Mouse (Mus musculus): ENCODE results near the gene Emid1.
A peak's percentile ranks its signal among the peaks of the same experiment; 100 is the strongest.
"Not testable (repeated sequence)": the region's sequence is repeated elsewhere in the genome, so short reads cannot be mapped to it uniquely, and the experiment has no call there.

Emid1 gene

DNA sequence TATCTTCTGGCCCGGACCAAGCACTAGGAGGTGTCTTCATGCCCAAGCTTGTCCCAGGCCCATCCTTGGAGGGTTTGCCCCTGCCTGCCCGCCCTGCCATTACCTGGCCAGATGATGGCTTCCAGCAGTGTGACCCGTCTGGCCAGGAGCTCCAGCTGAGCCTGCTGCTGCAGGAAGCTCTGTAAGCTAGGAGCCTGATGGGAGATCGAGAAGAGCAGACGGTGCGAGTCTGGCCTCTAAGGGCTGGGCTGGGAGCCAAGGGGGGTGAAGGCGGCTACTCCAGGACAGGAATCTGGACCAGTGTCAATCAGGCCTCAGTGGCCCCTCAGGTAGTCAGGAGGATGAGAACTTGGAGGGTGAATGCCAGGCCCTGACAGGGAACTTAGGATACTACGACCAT lies 42.6 kb downstream of the Emid1 start:
- DNase-seq (ENCODE audit: low spot score in 2 of 2) = peak in 1 of 2 experiments; percentile 37

DNA sequence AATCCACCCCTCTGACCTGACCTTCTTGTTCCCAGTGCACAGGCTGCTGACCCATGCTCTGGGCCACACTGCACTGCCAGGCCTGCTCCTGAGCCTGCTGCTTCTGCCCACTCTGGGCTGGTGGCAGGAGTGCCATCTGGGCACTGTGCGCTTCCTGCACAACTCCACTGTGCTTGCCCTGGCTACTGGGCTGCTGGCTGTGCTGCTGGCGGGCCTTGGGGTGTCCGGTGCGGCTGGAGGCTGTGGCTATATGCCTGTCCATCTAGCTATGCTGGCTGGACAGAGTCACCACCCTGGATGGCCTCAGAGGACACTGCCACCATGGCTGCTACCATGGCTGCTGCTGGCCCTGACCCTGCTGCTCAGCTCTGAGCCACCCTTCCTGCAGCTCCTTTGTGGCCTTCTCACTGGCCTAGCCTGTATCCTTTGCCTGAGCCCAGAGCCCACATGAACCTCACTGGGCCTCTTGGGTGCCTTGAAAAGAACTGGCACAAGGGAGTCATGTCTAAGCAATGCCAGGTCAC lies 48.0 kb downstream of the Emid1 start:
- no peak for DNase-seq (ENCODE audit: low spot score in 2 of 2)

DNA sequence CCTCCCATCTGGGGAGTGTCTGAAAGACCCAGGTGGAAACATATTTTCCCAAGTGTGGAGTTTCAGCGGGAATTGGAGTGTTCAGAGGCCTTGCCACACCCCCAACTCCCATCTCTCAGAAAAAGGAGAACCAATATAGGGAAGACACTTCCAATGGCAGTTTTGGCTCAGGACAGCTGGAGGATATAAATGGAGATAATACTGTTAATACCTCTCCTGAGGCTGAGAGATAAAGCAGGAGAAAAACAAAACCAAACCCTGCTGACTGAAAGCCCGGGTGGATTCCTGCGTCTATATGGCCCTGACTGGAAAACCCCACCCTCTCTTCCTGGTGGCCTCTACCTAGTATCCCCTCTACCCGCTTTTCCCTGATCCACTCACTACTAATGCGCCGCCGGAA lies 49.7 kb downstream of the Emid1 start:
- no peak for DNase-seq (ENCODE audit: low spot score in 2 of 2)

DNA sequence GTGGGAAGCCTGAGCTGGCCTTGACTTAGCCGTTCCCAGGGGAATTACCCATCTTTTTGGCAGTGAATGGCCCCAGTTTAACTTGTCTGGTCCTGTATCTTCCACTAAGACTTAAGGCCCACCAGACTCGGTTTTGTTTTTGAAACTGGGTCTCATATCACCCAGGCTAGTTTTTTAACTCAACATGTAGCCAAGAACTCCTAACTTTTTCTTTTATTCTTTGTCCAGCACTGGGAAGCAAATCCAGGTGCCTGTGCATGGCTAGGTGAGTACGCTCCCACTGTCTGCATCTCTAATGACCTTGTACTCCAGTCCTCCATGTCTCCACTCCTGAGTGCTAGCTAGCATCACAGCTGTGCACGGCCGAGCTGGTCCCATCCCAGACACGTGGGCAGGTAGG lies 50.4 kb downstream of the Emid1 start:
- no peak for DNase-seq (ENCODE audit: low spot score in 2 of 2)

DNA sequence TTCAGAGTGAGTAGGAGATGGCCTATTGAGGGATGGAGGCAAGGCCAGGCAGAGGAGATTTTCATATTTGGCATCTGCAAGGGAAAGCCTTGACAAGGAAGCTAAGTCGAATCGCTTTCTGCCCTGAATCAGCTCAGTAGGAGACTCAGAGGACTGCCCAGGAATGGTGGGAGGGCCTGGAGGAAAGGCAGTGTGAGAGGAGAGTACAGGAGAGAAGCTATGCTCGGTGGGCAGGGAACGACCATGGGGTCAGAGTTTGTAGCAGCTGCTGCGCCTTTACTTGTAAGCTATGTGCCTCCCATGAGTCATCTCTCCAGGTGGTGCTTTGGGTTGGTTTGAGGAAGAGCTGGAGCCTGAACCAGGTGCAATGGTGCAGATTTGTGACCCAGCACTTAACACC lies 51.3 kb downstream of the Emid1 start:
- DNase-seq (ENCODE audit: low spot score in 2 of 2) = no peak

DNA sequence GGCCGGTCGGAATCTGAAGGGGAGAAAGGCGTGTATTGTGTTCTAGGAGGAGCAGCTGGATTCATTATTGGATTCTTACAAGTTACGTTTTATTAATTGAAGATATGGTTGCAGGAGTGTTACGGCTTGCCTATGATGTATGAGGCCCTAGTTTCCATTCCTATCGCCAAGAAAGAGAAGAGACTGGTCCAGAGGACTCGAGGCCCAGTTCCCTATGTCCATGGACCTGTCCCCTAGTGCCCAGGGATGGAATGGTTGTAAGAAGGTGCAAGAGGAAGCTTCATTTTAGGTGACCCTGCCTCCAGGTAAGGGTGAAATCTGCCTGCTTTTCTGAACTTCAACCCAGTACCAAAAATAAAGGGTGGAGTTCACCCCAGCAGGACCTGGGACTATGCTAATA lies 51.8 kb downstream of the Emid1 start:
- no peak for DNase-seq (ENCODE audit: low spot score in 2 of 2)

DNA sequence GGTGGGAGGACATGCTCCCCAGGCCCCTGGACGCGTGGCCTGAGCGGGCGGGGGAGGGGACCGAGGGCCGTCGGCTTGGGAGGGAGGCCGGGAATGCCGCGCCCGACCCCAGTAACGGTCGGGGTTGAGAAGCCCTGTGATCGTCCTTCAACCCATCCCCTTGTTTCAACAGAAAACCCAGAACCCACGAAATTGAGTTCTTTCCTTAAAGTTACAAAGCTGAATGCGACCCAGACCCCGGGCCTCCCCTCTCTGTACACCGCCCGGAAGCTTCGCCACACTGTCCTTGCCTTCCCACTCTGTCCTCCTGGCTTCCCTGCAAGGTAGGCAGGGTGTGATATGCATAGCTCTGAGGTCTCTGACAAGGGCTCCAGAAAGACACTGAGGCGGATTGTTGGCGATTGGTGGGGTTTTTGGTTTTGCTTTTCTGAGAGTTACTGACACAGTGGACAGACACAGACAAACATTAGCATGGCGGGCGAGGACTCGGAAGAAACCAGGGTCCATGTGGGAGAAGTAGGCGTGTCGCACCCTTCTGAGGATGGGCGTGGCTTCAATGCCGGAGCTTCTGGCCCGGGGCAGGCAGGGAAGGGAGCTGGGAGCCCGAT lies 52.4 kb downstream of the Emid1 start:
- DNase-seq (ENCODE audit: low spot score in 2 of 2) = peak; percentile 67 to 79

DNA sequence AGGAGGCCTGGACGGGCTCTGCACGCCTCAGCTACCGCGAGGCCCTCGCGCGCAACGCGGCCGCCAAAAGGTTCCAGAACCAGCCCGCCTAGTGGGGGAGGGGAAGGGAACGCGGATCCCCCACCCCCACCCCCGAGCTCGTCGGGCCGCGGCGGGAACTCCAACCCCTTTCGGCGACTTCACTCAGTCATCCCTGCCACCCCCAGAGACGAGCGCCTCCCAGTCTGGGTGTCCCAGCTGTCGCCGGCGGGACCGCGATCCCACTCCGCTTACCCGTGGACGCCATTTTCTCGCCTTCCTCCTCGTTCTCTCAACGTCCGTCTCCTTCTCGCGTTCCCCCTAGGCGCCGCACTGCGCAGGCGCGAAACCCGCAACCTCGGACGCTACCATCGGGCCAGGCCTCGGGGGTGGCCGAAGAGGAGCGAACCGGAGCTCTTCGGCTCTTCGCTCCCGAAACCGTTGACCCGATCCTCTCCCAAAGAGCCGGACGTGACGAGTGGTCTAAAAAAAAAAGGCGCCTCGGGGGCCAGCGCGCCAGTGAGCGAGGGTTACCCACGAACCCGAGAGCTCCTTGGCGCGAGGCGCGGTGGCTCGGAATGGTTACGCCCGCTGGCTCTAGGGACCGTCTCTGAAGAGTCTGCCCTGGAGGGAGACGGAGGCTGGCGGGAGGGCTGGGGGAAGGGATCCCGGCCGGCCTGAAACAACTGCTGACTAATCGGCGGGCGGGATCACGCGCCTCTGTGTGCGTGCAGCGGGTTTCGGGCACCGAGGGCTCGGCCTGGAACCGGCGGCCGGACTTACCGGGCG lies 53.1 kb downstream of the Emid1 start, which contains the start of the genes Rhbdd3 and Ewsr1:
Gene Rhbdd3 (plus strand): TSS at position 191 of the 807 bp plus-strand sequence.
Gene Ewsr1 (minus strand): TSS at position 531 of the 807 bp plus-strand sequence.
- DNase-seq (ENCODE audit: low spot score in 2 of 2) = peak; percentile 96 to 99

DNA sequence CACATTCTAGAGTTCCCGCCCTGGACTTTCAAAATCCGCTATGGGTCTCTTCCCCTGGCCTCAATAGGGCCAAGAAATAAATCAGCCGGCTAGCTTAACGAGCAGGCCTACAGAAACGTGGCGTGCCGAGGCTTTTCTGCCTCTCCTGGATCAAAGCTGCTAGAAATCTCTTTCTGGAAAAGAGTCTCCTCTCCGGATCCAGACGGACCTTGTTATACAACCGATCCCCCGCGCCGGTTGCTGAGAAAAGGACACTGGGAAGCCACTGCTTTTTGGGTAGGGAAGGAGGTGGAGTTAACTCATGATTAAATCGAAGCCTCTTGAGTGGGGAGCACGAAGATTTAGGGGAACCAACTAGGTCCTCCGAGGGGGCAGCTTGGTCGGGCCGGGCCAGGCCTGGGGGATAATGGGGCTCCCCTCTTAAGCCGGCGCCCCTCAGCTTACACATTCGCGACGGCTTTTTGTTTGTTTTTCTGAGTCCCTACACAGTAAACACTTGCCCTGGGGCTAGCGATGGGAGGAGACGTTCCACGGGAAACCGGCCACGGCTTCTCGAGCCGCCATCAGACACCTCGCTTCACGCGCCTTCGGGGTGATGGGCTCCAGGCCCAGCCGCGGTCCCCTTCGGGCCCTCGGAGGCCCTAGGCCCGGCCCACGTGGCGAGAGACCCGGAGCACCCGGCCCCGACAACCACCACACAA lies 53.9 kb downstream of the Emid1 start:
- DNase-seq (ENCODE audit: low spot score in 2 of 2) = peak; percentile 20 to 33

DNA sequence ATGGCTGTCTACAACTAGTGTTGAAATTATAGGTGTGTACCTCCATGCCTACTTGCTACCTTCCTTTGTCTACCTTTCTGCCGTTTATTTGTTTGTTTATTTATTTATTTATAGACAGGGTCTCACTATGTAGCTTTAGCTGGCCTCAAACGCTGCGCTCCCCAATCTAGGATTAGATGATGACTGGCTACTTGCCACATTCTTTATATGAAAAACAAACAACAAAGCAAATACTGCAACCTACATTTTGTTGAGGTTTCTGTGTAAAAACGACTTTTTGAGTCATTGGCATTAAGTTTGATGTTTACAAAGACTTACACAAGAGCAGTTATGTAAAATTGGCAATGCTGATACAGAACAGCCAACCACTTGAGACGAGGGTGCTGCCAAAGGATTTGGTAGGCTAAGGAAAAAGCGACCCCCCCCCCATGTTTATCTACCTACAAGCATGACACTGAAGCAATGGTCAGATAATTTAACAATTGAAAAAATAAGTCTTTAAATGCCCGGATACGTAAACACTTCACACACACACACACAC lies 55.5 kb downstream of the Emid1 start:
- no peak for DNase-seq (ENCODE audit: low spot score in 2 of 2)

DNA sequence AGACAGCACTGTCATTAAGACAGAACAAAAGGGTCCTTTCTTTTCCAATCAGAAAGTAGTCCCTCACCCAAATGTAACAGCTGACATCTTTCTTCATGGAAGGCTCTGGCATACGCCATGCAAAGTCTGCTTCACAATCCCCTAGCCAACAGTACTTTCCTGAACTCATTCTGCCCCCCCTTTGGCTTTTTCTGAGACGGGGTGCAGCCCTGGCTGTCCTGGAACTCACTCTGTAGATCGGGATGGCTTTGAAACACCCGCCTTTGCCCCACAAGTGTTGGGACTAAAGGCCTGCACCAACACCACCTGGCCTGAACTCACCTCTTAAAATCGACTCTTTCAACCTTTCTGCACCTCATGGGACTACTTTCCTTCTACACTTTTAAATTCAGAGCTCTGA lies 56.2 kb downstream of the Emid1 start:
- DNase-seq (ENCODE audit: low spot score in 2 of 2) = no peak

DNA sequence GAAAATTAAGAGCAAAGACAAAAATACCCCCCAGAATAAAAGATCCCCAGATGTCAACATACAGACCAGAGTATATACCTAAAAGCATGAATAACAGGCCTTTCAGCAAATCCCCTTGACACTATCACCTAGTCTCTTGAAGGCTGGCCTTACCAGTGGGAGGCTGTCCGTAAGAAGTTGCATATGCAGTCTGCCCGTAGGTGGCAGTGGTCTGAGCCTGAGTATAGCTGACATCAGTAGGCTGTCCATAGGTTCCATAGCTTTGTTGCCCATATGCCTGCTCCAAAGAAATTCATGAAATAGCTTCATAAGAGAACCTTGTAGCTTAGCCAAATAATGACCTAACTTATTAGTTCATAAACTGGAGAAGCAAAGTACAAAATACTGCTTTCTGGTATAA lies 60.4 kb downstream of the Emid1 start:
- DNase-seq (ENCODE audit: low spot score in 2 of 2) = no peak

DNA sequence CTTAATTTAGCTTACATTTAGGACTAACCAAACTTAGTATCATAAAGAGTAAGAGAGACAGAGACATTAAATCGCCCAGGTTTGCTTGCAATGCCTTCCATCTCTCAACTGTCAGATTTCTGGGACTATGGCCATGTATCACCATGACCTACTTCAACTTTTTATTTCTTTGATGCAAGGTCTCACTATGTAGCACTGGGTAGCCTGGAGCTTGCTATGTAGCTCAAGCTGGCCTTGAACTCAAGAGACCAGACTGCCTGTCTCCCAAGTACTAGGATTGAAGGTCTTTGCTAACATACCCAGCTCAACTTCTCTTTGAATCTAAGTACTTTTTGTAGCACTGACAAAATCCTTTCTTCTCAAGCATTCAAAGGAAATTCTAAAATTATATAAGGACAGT lies 62.9 kb downstream of the Emid1 start:
- no peak for DNase-seq (ENCODE audit: low spot score in 2 of 2)

DNA sequence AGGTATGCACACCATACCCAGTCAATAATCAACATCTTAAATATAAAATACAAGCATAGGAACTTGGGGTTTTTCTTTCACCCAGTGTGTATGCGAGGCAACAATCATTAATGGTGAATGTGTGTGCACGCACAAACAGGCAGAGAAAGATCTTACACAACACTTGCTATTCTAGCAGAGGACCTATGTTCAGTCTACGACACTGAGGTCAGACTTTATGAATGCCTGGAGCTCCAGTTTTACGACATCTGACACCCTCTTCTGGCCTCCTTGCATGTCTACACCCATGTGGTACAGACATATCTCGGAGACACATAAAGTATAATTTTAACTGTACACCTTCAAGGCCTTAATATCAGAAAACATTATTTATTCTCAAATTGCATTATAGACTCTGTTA lies 75.2 kb downstream of the Emid1 start:
- not testable (repeated sequence) for DNase-seq (ENCODE audit: low spot score in 2 of 2)

DNA sequence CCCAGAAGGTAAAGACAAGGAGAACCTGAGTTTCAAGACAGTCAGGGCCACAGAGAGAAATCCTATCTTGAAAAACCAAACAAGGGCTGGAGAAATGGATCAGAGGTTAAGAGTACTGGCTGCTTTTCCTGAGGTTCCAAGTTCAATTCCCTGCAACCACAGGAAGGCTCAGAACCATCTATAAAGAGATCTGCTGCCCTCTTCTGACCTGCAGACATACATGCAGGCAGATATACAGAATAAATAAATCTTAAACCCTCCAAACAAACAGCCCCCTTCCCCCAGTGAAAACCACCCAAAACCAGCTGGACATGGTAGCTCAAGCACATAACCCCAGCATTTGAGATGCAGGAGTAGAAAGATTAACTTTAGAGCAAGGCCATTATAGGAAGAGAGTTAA lies 76.3 kb downstream of the Emid1 start:
- DNase-seq (ENCODE audit: low spot score in 2 of 2) = no peak

DNA sequence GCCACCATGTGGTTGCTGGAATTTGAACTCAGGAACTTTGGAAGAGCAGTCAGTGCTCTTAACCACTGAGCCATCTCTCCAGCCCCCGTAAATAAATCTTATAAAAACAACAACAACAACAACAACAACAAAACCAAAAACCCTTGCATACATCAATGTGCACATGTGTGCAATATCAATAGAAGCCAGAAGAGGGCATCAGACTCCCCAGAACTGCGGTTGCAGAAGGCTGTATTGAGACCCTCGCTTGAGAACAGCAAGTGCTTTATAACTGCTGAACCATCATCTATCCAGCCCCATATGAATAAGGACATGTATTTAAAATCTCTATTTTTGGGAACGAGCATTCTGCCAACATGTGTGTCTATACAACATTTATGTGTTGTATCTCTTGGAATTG lies 77.2 kb downstream of the Emid1 start:
- no peak for DNase-seq (ENCODE audit: low spot score in 2 of 2)

DNA sequence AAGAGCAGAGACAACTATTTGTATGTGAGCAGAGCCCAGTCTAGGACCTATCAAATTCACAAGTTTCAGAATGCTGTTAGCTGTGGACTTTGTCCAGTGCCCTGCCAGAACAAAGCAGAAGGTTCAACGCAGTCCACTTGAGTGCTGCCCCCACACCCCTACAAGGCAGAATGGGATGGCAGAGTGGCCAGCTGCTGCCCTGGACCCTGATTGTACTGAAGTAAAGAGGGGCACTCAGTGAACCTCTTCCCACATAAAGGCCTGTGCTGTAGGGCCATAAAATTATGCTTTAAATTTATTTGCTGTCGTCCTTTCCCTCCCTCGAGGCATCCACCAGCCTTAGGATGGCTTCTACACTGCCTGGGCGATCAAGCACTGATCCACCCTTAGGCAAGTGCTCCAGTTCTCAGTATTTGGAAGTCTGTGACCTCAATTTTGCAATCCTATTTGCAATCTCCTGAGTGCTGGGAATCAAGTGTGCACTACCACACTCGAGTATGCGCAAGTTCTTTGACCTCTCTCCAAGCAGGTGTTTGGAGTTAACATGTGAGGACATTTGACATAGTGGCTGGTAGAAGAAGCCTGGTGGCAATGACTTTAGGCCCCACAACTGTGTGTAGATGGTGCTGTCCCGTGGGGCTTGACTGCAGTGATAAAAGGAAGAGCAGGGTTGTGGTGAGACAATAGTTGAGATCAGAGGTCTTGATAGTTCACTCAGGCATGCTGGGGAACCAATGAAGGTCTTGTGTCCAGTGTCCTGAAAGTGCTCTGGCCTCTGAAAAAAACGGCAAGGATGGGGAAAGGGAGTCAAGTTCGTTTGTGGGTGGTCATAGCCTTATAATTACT lies 83.7 kb downstream of the Emid1 start:
- DNase-seq (ENCODE audit: low spot score in 2 of 2) = no peak

DNA sequence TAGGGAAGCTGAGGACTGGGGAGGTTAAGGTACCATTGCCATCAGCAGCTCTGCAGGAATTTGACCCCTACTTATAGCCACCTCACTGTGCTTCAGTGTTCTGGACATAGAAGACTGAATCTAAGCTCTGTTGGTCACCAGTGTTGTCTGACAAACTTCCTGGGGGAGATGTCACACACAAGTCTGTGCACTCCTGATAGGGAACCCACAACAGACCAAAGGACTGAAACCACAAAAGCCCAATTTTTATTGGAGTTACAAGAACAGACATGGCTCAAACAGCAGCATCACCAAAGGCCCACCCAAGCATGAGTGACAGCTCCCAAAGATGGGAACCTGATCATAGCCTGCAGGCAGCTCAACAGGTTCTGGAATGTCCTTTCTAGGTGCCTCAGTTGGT lies 85.0 kb downstream of the Emid1 start:
- no peak for DNase-seq (ENCODE audit: low spot score in 2 of 2)

DNA sequence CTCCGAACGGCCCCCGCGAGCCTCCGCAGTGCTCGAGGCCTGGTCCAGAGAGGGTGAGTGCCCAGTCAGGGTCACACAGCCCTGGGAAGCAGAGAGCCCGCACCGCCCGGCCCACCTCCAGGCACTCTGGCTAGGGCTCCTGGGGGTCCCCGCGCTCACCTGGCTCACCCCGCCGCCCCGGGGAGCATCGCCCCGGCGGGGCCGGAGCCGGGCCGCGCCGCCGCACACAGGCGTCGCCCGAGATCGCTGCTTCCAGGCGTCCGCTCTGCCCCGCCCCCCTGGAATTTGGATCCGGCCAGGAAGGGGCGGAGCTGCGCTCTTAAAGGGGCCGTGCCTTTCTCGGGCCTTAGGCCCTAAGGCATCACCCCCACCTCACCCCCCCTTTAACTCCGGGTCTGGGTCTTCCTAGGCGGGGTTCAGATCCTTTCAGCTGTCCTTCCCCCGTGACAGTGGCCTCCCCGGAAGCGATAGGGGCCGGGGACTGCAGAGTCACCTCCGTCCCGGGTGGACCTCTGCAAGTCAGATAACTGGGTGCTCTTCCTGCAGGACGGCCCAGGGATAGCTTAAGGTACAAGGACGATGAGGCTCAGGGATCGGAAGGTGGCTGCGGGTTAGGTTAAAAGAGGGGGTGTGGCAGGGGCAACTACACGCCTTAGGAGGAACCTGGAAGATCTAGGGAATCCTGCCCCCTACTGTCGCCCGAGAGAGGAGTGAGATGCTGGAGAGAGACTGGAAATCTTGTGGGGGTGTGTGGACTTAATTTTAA lies 86.8 kb downstream of the Emid1 start, which contains the start of gene Gas2l1:
Gene Gas2l1 (minus strand): TSS at position 272 of the 766 bp plus-strand sequence.
- DNase-seq (ENCODE audit: low spot score in 2 of 2) = peak; percentile 84 to 91

DNA sequence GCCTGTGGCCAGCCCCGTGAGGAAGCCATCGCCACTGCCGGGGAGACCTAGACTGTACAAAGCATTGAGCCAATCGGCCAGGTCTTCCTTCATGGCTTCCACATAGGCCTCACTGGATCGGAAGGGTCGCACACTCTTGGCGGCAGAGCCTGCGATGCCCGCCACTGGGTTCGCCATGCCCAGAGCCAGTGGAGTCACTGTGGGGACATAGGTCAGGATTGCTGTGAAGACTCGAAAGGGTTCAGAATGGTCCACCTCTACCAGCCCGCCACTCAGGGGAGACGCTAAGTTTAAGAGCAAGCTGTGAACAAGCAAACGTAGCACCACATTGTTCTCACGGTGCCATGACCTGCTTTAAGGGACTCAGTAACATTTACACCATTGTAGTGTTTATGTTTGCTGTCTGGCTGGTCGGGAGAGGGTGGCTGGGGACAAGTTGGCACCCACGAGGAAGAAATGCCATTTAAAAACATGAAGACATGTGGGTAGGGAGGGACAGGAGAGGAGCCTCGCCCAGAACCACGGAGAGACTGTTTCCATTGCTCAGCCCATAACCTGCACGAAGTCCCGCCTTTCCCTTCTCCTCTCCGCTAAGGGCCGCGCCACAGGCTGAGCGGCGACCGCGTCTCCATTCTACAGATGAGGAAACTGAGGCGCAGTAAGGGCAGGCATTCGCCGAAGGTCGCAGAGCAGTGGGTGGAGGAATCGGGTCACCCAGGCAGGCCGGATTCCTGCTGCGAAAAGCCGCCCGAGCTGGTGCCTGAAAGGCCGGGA lies 87.6 kb downstream of the Emid1 start:
- DNase-seq (ENCODE audit: low spot score in 2 of 2) = peak; percentile 10 to 47
